Mouse (Mus musculus) MEL-GATA-1-ER (cell line): ENCODE results near the gene Pam.
"Not testable (repeated sequence)": the region's sequence is repeated elsewhere in the genome, so short reads cannot be mapped to it uniquely, and the experiment has no call there.

ENCODE experiments used
- DNase-seq: peaks from one replicate; pipeline ENCODE4 v3.0.0-alpha.2; 2012; ENCODE audit warnings: low read depth; ENCODE audit errors: extremely low read depth

Gene Pam

GRCm38 (mm10) chr1:97974968-97975367 is 120.5 kb downstream of the Pam start:
- DNase-seq = no peak

DNA sequence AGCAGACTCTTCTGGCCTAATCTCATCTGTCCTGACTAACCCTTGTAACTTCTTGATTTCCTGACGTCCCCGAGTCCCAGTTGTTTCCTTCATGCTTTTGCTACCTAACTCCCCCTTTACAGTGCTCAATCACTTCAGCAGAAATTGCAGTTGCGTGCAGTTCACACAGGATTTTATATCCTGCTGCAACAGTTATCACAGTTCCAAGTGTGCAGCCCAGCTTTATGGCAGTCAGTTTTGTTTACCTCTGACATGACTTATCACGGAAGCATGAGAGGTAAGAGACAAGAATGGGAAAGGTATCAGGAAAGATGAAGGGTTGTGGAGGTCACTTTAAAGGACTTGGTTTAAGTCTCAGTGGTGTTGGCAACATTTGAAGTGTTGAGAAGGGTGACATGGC is 125.7 kb downstream of the Pam start:
- no peak for DNase-seq

- DNase-seq = no peak
Measured at GRCm38 (mm10) chr1:97963711-97964110, 131.7 kb downstream of the Pam start.

GRCm38 (mm10) chr1:97962134-97962533 is 133.3 kb downstream of the Pam start:
- DNase-seq = no peak

DNA sequence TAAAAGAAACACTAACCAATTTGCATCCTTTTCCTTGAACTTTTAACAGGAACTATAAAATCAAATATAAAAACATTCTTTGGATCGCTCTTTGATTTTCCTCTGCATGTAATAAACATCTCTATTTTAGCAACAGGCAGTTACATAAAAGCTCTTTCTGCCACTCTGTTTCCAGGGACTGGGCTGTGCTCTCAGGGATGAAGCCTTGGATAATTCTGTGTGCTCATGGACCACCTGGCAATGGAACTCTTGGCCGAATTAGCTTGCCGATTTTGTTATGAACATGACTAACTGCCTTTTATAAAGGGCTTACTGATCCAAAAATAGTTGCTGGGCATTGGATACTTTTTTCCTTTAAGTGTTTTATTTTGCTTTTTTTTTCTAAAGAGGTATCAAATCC is 134.8 kb downstream of the Pam start:
- DNase-seq = no peak

DNA sequence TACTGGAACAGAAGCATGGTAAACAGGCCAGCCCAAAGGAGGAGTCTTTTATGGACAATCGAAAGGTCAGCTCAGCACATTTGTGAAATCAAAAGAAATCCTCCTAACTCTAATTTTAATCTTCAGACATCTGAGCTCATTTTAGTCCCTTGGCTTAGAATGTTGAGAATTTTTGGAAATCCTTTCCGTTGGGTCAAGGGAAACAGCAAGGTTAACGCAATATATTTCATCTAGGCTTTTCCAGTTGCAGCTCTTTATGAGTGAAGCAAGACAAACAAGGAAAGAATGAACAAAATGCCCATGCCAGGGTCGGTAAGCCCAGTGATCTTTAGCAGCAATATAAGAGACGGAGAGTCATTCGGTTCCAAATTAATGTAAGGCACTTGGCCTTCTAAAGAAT is 135.3 kb downstream of the Pam start:
- DNase-seq = no peak

DNA sequence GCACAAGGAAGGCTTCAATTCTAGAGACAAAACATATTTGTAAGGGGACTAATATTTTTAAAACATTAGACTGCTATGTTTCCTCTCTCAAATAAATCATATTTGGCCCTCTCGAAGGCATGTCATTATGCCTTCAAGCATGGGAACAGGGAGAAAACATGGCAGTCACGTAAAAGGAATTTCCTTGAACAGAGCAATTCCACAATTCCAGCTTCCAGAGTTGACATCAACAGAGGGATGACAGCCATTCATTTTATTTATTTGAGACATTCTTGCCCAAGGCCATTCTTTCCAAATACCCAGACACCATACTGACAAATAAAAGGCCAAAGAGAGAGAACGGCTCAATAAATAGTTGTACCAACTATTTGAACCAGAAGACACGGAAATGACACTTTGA is 136.7 kb downstream of the Pam start:
- no peak for DNase-seq

GRCm38 (mm10) chr1:97949258-97949657 is 146.2 kb downstream of the Pam start:
- DNase-seq = not testable (repeated sequence)

DNA sequence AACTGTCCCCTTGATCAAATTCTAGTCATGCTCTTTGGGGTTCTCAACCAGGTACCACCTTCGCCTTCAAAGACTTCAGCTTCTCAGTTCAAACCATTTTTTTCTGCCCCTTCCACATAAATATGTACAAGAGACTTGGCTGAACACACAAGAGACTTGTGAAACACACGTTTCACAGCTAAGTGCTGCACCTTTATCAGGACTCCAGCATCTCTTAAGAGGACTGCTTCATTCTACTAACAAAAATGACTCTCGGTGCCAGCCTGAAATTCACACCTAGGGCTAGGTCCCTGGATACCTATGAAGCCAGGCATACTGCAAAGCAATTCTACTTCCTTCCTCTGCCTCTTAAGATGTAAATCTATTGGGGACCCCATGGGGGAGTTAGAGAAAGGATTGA is 148.3 kb downstream of the Pam start:
- DNase-seq = no peak

DNA sequence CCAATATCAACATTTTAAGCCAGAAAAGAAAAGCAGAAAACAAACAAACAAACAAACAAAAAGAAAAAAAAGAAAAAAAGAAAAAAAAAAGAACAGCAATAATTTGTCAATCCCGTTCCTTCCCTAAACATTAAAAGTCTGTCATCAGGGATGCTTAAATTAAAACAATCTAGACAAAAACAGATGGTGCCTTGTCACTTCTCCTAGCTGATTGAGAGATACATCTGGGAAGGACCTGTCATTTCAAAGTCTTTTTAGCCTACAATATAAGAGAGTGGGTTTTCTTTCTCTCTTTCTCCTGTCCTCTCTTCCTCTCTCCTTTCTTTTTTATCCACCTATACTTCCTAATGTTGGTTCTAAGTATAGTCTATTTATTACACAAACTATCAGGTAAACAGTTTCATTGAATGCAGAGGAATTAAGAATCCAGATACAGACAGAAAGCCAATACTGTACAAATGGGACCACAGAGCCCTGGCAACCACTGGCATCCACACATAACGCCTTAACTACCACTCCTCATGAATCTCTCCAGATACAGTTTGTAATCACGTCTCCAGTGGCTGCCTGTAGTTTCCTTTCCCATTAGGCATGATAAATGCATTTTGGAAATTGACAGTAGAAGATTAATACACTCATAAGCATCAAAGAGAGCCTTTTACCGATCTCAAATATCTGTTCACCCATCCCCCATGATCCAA is 151.4 kb downstream of the Pam start:
- DNase-seq = no peak

DNA sequence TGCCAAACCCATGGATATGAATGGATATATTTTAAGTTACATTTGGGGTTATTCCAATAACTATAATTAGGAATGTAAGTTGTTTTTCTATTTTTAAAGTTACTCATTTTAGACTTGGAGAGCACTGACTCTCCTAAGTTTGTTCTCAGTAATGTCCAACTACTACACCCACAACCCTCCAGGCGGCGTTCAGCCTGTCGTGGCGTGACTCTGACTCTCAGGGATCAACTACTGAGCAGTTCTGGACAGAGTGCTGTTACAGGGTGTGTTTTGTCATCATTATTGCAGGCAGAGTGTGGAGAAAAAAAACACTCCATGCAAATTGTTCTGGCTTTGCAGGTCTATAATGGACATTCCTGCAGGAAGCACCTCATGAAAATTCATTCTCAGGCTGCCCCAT is 152.0 kb downstream of the Pam start:
- no peak for DNase-seq

GRCm38 (mm10) chr1:97942966-97943365 is 152.5 kb downstream of the Pam start:
- DNase-seq = no peak

- DNase-seq = no peak
Measured at GRCm38 (mm10) chr1:97938586-97938985, 156.9 kb downstream of the Pam start.

DNA sequence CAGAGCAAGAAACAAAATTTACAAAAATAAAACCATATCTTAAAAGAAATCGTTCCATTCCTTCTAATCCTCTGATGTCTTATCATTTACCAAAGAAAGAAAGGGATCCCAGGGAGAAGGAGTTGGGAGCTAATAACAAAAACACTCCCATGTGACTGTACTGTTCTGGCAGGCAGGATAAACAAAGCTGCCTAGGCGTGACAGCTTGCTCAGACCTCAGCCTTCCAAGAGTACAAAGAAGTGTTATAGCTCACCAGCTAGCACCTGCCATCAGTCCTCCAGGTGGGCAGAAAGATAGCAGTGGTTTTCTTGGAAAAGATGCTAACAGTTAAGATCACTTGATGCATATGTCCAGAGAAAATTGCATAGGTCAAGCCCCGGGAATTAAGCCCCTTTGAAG is 157.4 kb downstream of the Pam start:
- no peak for DNase-seq

DNA sequence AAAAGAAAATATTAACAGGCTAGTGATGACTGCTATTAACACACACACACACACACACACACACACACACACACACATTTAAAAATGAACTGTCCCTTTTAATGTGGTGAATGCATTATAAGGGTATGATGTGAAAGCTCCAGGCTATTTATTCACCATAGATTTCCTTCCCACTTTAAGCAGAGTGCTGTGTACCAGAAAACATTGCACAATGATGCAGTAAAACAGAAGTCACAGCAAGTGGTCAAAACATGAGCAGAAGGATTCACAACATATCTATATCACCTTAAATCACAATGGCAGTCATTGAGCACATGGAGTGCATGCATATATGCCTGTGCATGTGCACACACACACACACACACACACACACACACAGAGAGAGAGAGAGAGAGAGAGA is 160.5 kb downstream of the Pam start:
- no peak for DNase-seq

GRCm38 (mm10) chr1:97931220-97931619 is 164.2 kb downstream of the Pam start:
- no peak for DNase-seq

DNA sequence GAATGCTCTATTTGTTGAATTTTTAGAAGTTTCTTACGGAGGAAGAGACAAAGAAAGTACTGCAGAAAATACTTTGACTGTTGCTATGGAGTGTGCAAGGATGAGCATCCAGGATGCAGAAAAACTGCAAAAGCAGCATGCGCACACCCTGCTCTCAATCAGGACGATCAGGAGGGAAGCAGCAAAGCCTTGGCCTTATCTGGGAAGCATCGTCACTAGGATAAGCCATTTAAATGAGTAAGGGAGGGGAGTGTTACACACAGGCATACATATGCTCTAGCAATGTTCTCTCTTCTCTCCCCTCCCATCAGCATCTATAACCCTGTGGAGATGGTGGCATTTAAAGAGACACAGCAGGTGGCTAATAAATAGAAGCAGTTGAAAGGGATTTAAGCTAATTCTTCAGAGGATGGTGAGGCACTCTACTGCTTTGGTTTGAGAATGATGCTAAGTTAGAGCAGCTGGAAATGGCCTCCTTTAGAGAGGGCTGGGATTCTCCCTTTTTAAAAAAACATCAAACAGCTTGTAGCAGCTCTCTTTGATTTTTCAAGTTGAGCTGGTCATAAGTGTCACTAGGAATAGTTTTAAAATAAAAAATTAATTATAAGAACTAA is 165.9 kb downstream of the Pam start:
- DNase-seq = no peak

- DNase-seq = no peak
Measured at GRCm38 (mm10) chr1:97926789-97927188, 168.7 kb downstream of the Pam start.

- DNase-seq = no peak
Measured at GRCm38 (mm10) chr1:97926017-97926540, 169.4 kb downstream of the Pam start.

- no peak for DNase-seq
Measured at GRCm38 (mm10) chr1:97922395-97922794, 173.1 kb downstream of the Pam start.

GRCm38 (mm10) chr1:97921886-97922285 is 173.6 kb downstream of the Pam start:
- no peak for DNase-seq

GRCm38 (mm10) chr1:97918495-97918894 is 177.0 kb downstream of the Pam start:
- no peak for DNase-seq

DNA sequence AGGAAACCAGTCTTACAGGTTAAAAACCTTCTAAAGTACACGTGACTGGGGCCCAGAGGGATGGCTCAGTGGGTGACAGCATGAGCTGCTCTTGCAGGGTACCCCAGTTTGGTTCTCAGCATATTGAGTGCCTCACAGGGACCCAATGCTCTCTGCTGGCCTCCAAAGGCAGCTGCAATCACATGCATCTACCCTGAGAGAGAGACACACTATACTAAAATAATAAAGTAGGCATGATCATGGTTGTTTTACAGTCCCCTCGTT is 178.5 kb downstream of the Pam start:
- no peak for DNase-seq
